Mouse (Mus musculus) adrenal gland, adult 2 months (tissue): ENCODE measurements around the gene Wwc1. TPM values are rescaled to one million over a fixed set of nuclear protein-coding genes. Genes with fewer than 3 reads are reported as not detected.

ENCODE experiments used
- DNase-seq: peaks from one replicate; pipeline ENCODE4 v3.0.0; 2021
- polyA plus RNA-seq: library from polyadenylated mRNA; depleted of rRNA; stranded (reverse); fragments of >200 nt; gene quantifications from 2 replicates; pipeline ENCODE4 v1.2.3, GENCODE M21; 2012
- total RNA-seq, 2 experiments: library from RNA; stranded (reverse); gene quantifications; 2 replicates each; pipeline ENCODE4 v1.2.3; 2021

The Wwc1 gene
- total and polyA plus RNA-seq, 3 experiments, result 35.2 to 88.3 (median 81.6) TPM

DNA sequence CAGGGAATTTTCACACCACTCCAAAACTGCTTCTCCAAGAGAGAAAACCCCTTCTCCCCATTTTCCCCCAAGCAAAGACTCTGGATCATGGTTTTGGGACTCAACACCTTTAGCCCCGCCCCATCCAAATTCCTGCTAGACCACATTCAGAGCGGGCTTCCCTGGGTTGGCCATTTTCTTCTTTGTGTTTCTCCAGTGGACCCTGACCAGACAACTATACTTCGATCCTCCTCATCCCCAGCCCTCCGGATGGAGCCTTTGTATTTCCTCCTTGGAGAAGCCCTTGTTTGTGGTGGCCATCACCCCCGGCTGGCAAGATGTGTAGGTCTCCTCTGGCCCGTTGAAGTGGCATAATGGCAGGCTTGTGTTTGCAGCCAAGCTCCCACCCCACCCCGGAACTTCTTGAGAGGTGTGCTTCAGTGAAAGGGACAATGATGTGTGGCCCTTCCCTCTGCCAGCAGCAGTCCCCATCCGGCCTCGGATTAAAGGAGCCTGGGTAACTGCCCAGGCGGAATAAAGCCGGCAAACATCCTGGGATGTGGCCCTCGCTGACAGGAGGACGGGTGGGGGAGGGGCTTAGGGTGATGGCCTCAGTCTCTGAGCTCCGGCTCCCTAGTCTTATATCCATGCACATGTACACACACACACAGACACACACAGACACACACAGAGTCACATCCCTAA lies 46.8 kb downstream of the Wwc1 start:
- no peak for DNase-seq

- DNase-seq, result peak; percentile 21
Observed at GRCm38 (mm10) chr11:35932121-35932885, 48.0 kb downstream of the Wwc1 start.

DNA sequence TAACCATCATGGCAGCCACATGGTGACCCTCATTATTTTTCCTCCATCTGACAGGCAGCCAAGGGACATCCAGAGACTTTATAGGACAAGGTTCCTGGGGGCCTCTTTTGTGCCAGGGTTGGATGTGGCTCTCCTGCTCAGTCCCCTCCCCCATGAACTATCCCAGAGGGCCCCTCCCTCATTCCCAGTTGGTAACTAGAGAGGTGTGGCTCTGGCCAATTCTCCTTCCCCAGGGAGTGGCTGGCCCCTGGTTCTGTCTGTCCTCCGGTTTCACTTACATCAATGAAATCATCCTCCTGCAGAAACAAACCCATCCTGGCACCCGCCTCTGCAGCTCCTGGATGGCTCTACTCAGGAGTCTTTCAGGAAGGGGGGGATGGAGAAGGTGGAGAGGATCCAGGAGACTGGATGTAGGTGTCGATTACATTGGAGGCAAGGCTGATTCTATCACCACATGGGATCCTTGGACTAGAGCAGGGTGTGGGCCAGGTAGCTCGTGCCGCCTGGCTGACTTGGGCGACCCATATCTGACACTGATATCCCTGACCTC lies 49.7 kb downstream of the Wwc1 start:
- no peak for DNase-seq

- DNase-seq, result no peak
Observed at GRCm38 (mm10) chr11:35928453-35928852, 51.9 kb downstream of the Wwc1 start.

- DNase-seq, result no peak
Observed at GRCm38 (mm10) chr11:35927309-35927708, 53.0 kb downstream of the Wwc1 start.

- DNase-seq, result no peak
Observed at GRCm38 (mm10) chr11:35925592-35925991, 54.7 kb downstream of the Wwc1 start.

GRCm38 (mm10) chr11:35922205-35922873 lies 58.0 kb downstream of the Wwc1 start:
- DNase-seq, result peak; percentile 63

DNA sequence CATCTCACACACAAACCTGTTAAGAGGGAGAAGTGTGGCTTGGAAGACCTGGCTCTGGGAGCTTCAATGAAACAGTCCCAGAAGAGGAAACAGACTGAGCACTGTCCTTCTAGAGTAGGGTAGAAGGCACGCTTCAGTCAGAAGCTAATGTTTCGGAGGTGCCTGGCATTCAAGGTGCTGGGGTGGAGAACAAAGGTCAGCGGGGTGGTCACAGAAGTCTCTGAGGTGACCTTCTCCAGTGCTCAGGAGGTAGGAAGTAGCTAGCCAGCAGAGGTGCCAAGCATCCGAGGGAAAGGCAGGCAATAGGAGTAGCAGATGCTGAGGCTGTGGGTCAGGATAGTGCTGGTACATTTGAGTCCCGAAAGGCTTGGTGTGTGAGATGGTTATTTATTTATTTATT lies 59.6 kb downstream of the Wwc1 start:
- no peak for DNase-seq

- peak; percentile 40 for DNase-seq
Observed at GRCm38 (mm10) chr11:35919856-35920503, 60.3 kb downstream of the Wwc1 start.

DNA sequence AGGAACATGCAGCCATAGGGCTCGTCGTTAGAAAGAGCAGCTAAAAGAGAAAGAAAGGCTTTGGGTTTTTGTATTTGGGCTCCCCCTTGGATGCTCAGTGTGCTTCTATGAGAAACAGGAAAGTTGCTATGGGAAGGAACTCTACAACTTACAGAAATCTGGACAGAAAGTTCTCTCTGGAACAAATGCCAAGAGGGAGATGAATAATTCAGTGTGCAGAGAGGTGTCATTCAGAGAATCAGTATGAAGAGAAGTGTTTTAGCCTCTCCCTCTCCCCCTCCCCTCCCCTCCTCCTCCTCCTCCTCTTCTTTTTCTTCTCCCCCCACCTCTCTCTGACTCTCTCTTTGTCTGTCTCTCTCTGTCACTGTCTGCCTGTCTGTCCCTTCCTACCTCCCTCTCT lies 60.9 kb downstream of the Wwc1 start:
- DNase-seq, result no peak

DNA sequence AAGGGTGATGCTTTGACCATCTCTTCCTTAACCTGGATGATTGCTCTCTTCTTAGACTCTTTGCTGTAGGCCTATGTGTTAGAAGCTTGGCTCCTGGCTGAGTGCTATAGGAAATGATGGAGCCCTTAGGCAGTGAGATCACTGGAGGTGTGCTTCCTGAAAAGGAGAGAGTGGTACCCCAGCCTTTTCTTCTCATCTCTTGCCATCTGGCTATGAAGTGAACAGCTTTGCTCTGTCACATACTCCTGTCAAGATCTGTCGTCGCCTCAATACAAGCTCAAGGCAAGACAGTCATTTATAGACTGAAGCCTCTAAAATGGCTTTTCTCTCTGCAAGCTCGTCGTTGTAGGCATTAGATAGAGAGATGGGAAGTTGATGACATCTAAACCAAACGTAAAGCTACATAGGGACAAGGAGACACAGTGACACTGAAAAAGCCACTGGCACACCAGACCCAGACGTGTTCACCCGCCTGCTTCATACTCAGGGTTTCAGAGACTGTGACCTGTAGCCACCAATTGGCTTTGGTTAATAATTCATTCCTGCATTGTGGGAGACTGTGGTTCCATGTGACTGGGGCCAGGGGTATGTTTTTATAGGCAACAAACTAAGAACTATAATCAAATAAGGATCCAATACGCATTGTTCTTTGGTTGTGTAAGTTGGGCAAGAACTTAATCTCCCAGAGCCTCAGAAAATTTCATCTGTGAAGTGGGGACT lies 63.7 kb downstream of the Wwc1 start:
- DNase-seq, result no peak

DNA sequence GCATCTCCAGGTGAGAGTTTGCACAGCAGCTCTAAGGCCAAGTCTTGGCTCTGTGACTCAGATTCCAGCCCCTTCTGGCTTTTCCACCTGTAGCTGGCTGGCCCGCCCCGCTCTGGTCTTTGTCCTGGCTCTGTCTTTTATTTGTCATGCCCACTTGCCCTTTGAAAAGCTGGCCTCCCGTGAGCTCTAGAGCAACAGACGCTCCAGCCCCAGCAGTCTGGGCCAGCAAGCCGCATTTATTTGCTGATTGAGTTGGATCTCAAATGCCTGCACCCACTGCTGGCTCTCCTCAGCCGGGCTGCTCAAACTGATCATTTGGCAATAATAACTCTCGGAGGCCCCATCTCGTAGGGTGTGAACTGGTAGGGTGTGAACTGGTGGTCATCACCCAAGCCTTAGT lies 64.8 kb downstream of the Wwc1 start:
- no peak for DNase-seq

- no peak for DNase-seq
Observed at GRCm38 (mm10) chr11:35913418-35914044, 66.8 kb downstream of the Wwc1 start.

DNA sequence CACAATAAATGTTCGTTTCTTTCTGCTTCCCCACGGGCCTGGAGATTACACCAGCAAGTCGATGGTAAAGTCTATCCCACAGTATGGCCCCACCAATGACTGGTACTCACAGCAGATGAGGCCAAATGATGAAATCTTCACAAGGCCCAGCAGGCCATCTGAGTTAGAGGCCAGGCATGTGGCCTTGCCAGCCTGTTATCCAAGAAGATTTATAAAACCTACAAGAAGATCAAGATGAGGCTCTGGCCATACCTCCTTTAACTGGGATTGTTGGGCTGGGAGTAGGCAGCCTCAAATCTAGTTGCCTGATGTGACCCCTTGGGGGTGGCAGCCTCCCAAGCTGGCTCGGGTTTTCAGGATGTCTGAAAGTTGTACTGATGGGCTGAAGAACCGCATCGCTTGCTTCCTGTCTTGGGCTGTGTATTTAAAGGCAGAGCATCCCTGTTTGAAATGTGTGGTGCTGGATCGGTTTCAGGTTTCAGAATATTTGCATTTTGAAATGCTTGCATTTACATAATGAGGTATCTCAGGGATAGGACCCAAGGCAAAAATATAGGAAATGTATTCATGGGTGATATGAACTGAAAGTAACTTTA lies 75.3 kb downstream of the Wwc1 start:
- peak; percentile 68 for DNase-seq

DNA sequence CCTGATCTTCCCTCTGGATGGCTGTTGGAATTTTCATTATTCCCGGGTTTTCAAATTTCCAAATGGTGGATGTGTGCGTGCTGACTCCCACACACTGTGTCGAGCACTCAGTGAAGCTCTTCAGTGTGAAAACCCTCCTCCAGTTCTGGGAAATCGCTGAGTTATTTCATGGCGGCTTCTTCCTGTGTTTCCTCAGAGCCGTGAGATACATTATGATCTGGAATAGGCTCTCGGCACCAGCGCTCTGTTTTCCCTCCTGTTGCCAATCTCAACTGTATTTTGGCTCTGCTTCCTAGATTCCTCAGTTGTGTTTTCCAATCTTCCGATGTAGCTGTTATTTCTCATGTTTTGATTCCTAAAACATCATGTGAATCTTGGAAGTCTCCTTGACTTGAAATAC lies 77.2 kb downstream of the Wwc1 start:
- no peak for DNase-seq

- DNase-seq, result no peak
Observed at GRCm38 (mm10) chr11:35899946-35900345, 80.4 kb downstream of the Wwc1 start.

- DNase-seq, result no peak
Observed at GRCm38 (mm10) chr11:35893454-35893853, 86.9 kb downstream of the Wwc1 start.

DNA sequence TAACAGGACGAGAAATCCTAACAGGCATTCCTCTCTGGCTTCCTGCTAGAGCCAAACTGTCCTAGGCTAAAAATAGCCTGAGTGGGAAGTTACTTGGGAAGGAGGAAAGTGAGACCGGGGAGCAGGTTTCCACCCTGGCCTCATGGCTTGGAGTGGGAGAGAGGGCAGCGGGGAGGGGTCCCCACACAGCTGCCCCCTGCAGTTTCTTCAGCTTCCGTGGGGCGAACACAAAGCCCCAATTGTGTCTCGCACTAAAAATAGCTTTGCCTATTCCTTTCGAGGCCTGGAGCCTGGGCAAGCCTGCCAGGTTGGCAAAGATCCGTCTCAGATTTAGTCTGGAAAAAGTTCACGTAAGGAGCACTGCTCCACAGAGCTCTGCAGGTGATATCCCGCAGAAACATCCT lies 87.3 kb downstream of the Wwc1 start:
- no peak for DNase-seq

DNA sequence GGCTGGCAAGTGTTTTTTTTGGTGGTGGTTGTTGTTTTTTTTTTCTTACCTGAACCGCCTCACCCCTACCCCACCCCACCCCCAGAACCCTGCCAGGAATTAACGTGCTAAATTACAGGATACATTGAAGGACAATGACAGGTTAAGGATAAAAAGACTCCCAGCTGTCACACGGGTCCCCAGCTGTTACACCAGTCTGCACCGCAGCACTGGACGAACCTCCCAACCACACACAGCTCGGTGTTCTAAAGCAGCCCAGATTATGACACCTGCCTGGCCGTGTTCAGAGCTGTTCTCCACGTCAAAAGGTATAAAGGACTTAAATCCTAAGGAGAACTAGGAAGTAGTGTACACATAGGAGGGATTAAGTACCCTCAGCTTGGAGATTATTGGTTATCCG lies 88.0 kb downstream of the Wwc1 start:
- no peak for DNase-seq

- no peak for DNase-seq
Observed at GRCm38 (mm10) chr11:35888790-35889189, 91.5 kb downstream of the Wwc1 start.

DNA sequence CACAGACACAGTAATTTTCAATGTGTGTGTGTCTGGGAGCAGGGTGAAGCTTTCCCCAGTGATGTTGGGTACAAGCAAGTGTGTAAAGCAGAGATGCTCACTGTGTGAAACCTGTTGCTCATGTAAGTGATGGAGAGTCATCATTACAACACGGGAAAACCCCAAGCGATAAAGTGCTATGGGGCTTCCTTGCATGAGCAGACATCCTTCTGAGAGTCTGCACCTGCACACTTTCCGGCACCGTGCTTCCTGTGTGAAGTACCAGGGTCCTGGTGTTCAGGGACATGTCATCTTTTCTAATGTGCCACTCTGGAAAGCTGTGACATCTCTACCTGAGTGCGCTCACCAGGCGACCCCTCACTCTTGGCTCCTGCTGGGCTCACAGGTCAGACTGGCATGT lies 97.5 kb downstream of the Wwc1 start:
- no peak for DNase-seq
